Mouse (Mus musculus) lung, postnatal 4 days (tissue): ENCODE measurements around the gene Map7d1.

ENCODE experiments used
- DNase-seq, 2 experiments: peaks; one replicate each; pipeline ENCODE4 v3.0.0; 2021

The Map7d1 gene

GRCm38 (mm10) chr4:126262119-126262807 lies 6.1 kb upstream of the Map7d1 start, which contains the start of gene Trappc3:
Gene Trappc3, plus strand, starts transcription at chr4:126262325.
- peak; percentile 99 to 100 for DNase-seq

- DNase-seq, result no peak
These were observed 5.5 kb upstream of the Map7d1 start for GRCm38 (mm10) chr4:126261675-126262074.

- DNase-seq, result no peak
These were observed 5.1 kb upstream of the Map7d1 start for GRCm38 (mm10) chr4:126261266-126261665.

GRCm38 (mm10) chr4:126260520-126261201 lies 4.5 kb upstream of the Map7d1 start:
- DNase-seq, result peak; percentile 85 to 92

GRCm38 (mm10) chr4:126259523-126260160 lies 3.5 kb upstream of the Map7d1 start:
- peak; percentile 89 to 92 for DNase-seq

- DNase-seq, result peak; percentile 42 to 60
These were observed 2.9 kb upstream of the Map7d1 start for GRCm38 (mm10) chr4:126259063-126259462.

- DNase-seq, result peak in 1 of 2 experiments; percentile 44
These were observed 1.1 kb upstream of the Map7d1 start for GRCm38 (mm10) chr4:126256967-126257881.

GRCm38 (mm10) chr4:126255113-126256001 lies 786 bp downstream of the Map7d1 start:
- DNase-seq, result peak; percentile 74

GRCm38 (mm10) chr4:126254315-126255112 lies 1.6 kb downstream of the Map7d1 start:
- peak; percentile 67 to 68 for DNase-seq

GRCm38 (mm10) chr4:126253637-126254272 lies 2.4 kb downstream of the Map7d1 start:
- DNase-seq, result no peak

GRCm38 (mm10) chr4:126252411-126253237 lies 3.5 kb downstream of the Map7d1 start:
- no peak for DNase-seq

GRCm38 (mm10) chr4:126251655-126252254 lies 4.4 kb downstream of the Map7d1 start:
- peak; percentile 78 to 85 for DNase-seq

- DNase-seq, result no peak
These were observed 5.5 kb downstream of the Map7d1 start for GRCm38 (mm10) chr4:126250659-126251058.

- DNase-seq, result no peak
These were observed 7.8 kb downstream of the Map7d1 start for GRCm38 (mm10) chr4:126248261-126248868.

- DNase-seq, result no peak
These were observed 9.8 kb downstream of the Map7d1 start for GRCm38 (mm10) chr4:126246202-126246889.

GRCm38 (mm10) chr4:126242510-126242909 lies 13.6 kb downstream of the Map7d1 start:
- no peak for DNase-seq

GRCm38 (mm10) chr4:126241956-126242355 lies 14.2 kb downstream of the Map7d1 start:
- no peak for DNase-seq
